Mouse (Mus musculus): Measurements from ENCODE around the gene Plet1. TPM values are rescaled to one million over a fixed set of nuclear protein-coding genes. Genes with fewer than 3 reads are reported as not detected.

Plet1 gene
- polyA plus RNA-seq, 1 experiment from 2014 or later = 1.7 TPM

GRCm38 (mm10) chr9:50547859-50548478 lies 53.6 kb downstream of the Plet1 start:
- Histone ChIP-seq H3K4me1 (replicated peaks) (no peaks in the 10 kb centered on the region), H3K9ac (no peak overlapping the region), H3K9me3 (no peaks in the 10 kb centered on the region), H3K27ac (no peak overlapping the region), H3K27me3 (replicated peaks) (no peaks in the 10 kb centered on the region), H3K36me3 (no peaks in the 10 kb centered on the region), H3K4me2 (replicated peaks) (no peak overlapping the region), H3K4me3 (replicated peaks) (no peak overlapping the region)
- WGBS = 35% methylated on average over 5 of the region's 5 CpGs
- ATAC-seq = no peak

GRCm38 (mm10) chr9:50548936-50549335 lies 54.6 kb downstream of the Plet1 start:
- ATAC-seq = no peak
- Histone ChIP-seq H3K9ac (no peak overlapping the region), H3K27ac (no peak overlapping the region), H3K4me3 (replicated peaks) (no peak overlapping the region), H3K4me1 (replicated peaks) (no peaks in the 10 kb centered on the region), H3K9me3 (no peaks in the 10 kb centered on the region), H3K4me2 (replicated peaks) (no peak overlapping the region), H3K36me3 (no peaks in the 10 kb centered on the region), H3K27me3 (replicated peaks) (no peaks in the 10 kb centered on the region)
- 76% methylated on average over 4 of the region's 4 CpGs for WGBS

- Histone ChIP-seq H3K4me1 (replicated peaks) (0 out of 2 replicates have a peak, but pooled peaks cover 2% of the 10 kb centered on the region), H3K9me3 (no peaks in the 10 kb centered on the region), H3K27me3 (replicated peaks) (no peaks in the 10 kb centered on the region), H3K4me3 (replicated peaks) (no peak overlapping the region), H3K4me2 (replicated peaks) (no peak overlapping the region), H3K27ac (no peak overlapping the region), H3K9ac (no peak overlapping the region), H3K36me3 (no peaks in the 10 kb centered on the region)
- no peak for ATAC-seq
- WGBS = 72% methylated on average over 5 of the region's 5 CpGs
Measured at GRCm38 (mm10) chr9:50552206-50552605, 57.9 kb downstream of the Plet1 start.

- Histone ChIP-seq H3K27me3 (replicated peaks) (no peaks in the 10 kb centered on the region), H3K4me3 (replicated peaks) (no peak overlapping the region), H3K4me1 (replicated peaks) (0 out of 2 replicates have a peak, but pooled peaks cover 2% of the 10 kb centered on the region), H3K4me2 (replicated peaks) (no peak overlapping the region), H3K9ac (no peak overlapping the region), H3K9me3 (no peaks in the 10 kb centered on the region), H3K27ac (no peak overlapping the region), H3K36me3 (no peaks in the 10 kb centered on the region)
- no peak for ATAC-seq
- 69% methylated on average over 2 of the region's 2 CpGs for WGBS
Measured at GRCm38 (mm10) chr9:50553547-50553946, 59.2 kb downstream of the Plet1 start.

GRCm38 (mm10) chr9:50554241-50555093 lies 60.1 kb downstream of the Plet1 start, which contains the start of gene Il18:
TSS of gene Il18 (plus strand) at chr9:50554827.
- peak within 1 kb of the TSS; percentile 49 for H3K4me2 ChIP-seq (replicated peaks)
- peak; percentile 95 for ATAC-seq
- H3K4me3 ChIP-seq (replicated peaks) = peak within 1 kb of the TSS; percentile 7; the same call in 1 of the 2 replicates
- peak within 1 kb of the TSS; percentile 66 for H3K27ac ChIP-seq
- no peak within 1 kb of the TSS for H3K9ac ChIP-seq
- no peaks in the 10 kb centered on the region for H3K9me3 ChIP-seq
- H3K27me3 ChIP-seq (replicated peaks) = no peaks in the 10 kb centered on the region
- WGBS = 24% methylated on average over 12 of the region's 12 CpGs
- H3K4me1 ChIP-seq (replicated peaks) = 0 out of 2 replicates have a peak, but pooled peaks cover 2% of the 10 kb centered on the region
- no peaks in the 10 kb centered on the region for H3K36me3 ChIP-seq

- Histone ChIP-seq H3K4me3 (replicated peaks) (peak within 1 kb of the TSS; percentile 7; the same call in 1 of the 2 replicates), H3K4me1 (replicated peaks) (0 out of 2 replicates have a peak, but pooled peaks cover 2% of the 10 kb centered on the region), H3K27me3 (replicated peaks) (no peaks in the 10 kb centered on the region), H3K27ac (peak within 1 kb of the TSS; percentile 66), H3K9me3 (no peaks in the 10 kb centered on the region), H3K9ac (no peak within 1 kb of the TSS), H3K36me3 (no peaks in the 10 kb centered on the region), H3K4me2 (replicated peaks) (peak within 1 kb of the TSS; percentile 49)
- ATAC-seq = peak; percentile 72
- WGBS = 40% methylated on average over 2 of the region's 2 CpGs
Measured at GRCm38 (mm10) chr9:50555094-50555446, 60.7 kb downstream of the Plet1 start, which contains the start of gene Bco2. TSS of gene Bco2 (minus strand) at chr9:50555181.

Other genes with a start within 250 kb of the Plet1 start
- 292 and 375 TPM in 2 replicates for gene Rpl10-ps3, start 149.6 kb upstream of the Plet1 start, polyA plus RNA-seq (2015; fragmentation: Nextera tagmentation; extraction: Ambion mirVana)
- gene Pts, start 34.2 kb downstream of the Plet1 start, polyA plus RNA-seq (2015; fragmentation: Nextera tagmentation; extraction: Ambion mirVana) = 93.9 and 94.1 TPM in 2 replicates
- 17.6 and 18.8 TPM in 2 replicates for gene Il18, start 60.3 kb downstream of the Plet1 start, polyA plus RNA-seq (2015; fragmentation: Nextera tagmentation; extraction: Ambion mirVana)
- gene Bco2, start 60.7 kb downstream of the Plet1 start, polyA plus RNA-seq (2015; fragmentation: Nextera tagmentation; extraction: Ambion mirVana) = 3.4 and 4.4 TPM in 2 replicates
- 0.16 and 0.19 TPM in 2 replicates for gene Tex12, start 66.8 kb downstream of the Plet1 start, polyA plus RNA-seq (2015; fragmentation: Nextera tagmentation; extraction: Ambion mirVana)
- gene Sdhd, start 109.3 kb downstream of the Plet1 start, polyA plus RNA-seq (2015; fragmentation: Nextera tagmentation; extraction: Ambion mirVana) = 544 and 560 TPM in 2 replicates
- 314 TPM in 2 replicates for gene Timm8b, start 109.4 kb downstream of the Plet1 start, polyA plus RNA-seq (2015; fragmentation: Nextera tagmentation; extraction: Ambion mirVana)
- gene Pih1d2, start 122.8 kb downstream of the Plet1 start, polyA plus RNA-seq (2015; fragmentation: Nextera tagmentation; extraction: Ambion mirVana) = 2.1 and 2.9 TPM in 2 replicates
- gene Nkapd1, start 122.9 kb downstream of the Plet1 start, polyA plus RNA-seq (2015; fragmentation: Nextera tagmentation; extraction: Ambion mirVana) = 17.5 and 20.4 TPM in 2 replicates
- 58.7 and 63.5 TPM in 2 replicates for gene Dlat, start 165.3 kb downstream of the Plet1 start, polyA plus RNA-seq (2015; fragmentation: Nextera tagmentation; extraction: Ambion mirVana)
- 6.1 and 6.8 TPM in 2 replicates for gene Dixdc1, start 245.0 kb downstream of the Plet1 start, polyA plus RNA-seq (2015; fragmentation: Nextera tagmentation; extraction: Ambion mirVana)